Mouse (Mus musculus) intestine, embryonic 14.5 days (tissue): ENCODE measurements around the gene Atg10. TPM values are rescaled to one million over a fixed set of nuclear protein-coding genes. Genes with fewer than 3 reads are reported as not detected.
"Not testable (repeated sequence)": the region's sequence is repeated elsewhere in the genome, so short reads cannot be mapped to it uniquely, and the experiment has no call there.

Source experiments
- ATAC-seq: fragments of 200-750 bp; cut with Nextera tagmentation; replicated peaks from 2 replicates; pipeline ENCODE4 v1.8.0; 2017; ENCODE audit warnings: low read depth, moderate number of reproducible peaks, moderate TSS enrichment, moderate library complexity; ENCODE audit not compliant: low FRiP score, low TSS enrichment
- DNase-seq: peaks from one replicate; pipeline ENCODE4 v3.0.0-alpha.2; 2018; ENCODE audit warnings: low spot score
- H3K27ac ChIP-seq: fragments of 300-500 bp; sonication (generic); 2 replicates; pipeline ENCODE4 v1.5.1; 2014; ENCODE audit warnings: low read depth, mild to moderate bottlenecking, control low read depth
- H3K27me3 ChIP-seq: fragments of 300-500 bp; sonication (generic); replicated peaks from 2 replicates; pipeline ENCODE4 v1.6.1; 2014; ENCODE audit warnings: low read length, control low read depth; ENCODE audit not compliant: control insufficient read depth, insufficient read depth
- H3K36me3 ChIP-seq: fragments of 300-500 bp; sonication (generic); 2 replicates; pipeline ENCODE4 v1.6.1; 2014; ENCODE audit warnings: low read length, control low read depth; ENCODE audit not compliant: control insufficient read depth, insufficient read depth
- H3K4me1 ChIP-seq: fragments of 300-500 bp; sonication (generic); replicated peaks from 2 replicates; pipeline ENCODE4 v1.6.1; 2014; ENCODE audit warnings: low read length, control low read depth, mixed read lengths; ENCODE audit not compliant: control insufficient read depth, insufficient read depth
- H3K4me2 ChIP-seq: fragments of 300-500 bp; sonication (generic); 2 replicates; pipeline ENCODE4 v1.6.1; 2014; ENCODE audit warnings: low read length
- H3K4me3 ChIP-seq: fragments of 300-500 bp; sonication (generic); 2 replicates; pipeline ENCODE4 v1.5.1; 2014; ENCODE audit warnings: low read depth, low read length, control low read depth, mixed read lengths
- H3K9ac ChIP-seq: fragments of 300-500 bp; sonication (generic); 2 replicates; pipeline ENCODE4 v1.6.1; 2014; ENCODE audit warnings: mild to moderate bottlenecking, low read length
- H3K9me3 ChIP-seq: fragments of 300-500 bp; sonication (generic); 2 replicates; pipeline ENCODE4 v1.6.1; 2016; ENCODE audit warnings: low read length, control low read depth; ENCODE audit not compliant: control insufficient read depth
- WGBS: fragments of 180-500 bp; shearing (Covaris S2); extraction: QIAGEN DNeasy Blood & Tissue Kit; methylation state at CpG from one replicate; pipeline ENCODE4 v1.1.7; 2014; 5-methylcytosine and 5-hydroxymethylcytosine counted together
- polyA plus RNA-seq: library from polyadenylated mRNA; unstranded; fragments of >200 nt; fragmentation: Nextera tagmentation; extraction: Ambion mirVana; gene quantifications from 2 replicates; pipeline ENCODE4 v1.2.1, GENCODE M21; 2014

Gene Atg10
- polyA plus RNA-seq, 1 experiment from 2014 or later: 14.5 TPM

- Histone ChIP-seq H3K4me2 (no peak overlapping the region), H3K27me3 (no peaks in the 10 kb centered on the region), H3K27ac (no peak overlapping the region), H3K9ac (no peak overlapping the region), H3K4me1 (no peaks in the 10 kb centered on the region), H3K9me3 (no peaks in the 10 kb centered on the region), H3K36me3 (no peaks in the 10 kb centered on the region), H3K4me3 (no peak overlapping the region)
- 83% methylated on average over 5 of the region's 5 CpGs for WGBS
- no peak for ATAC-seq
- no peak for DNase-seq
These were observed 284.2 kb downstream of the Atg10 start for GRCm38 (mm10) chr13:90939600-90939999.

GRCm38 (mm10) chr13:90939192-90939591 lies 284.6 kb downstream of the Atg10 start:
- H3K27me3 ChIP-seq: no peaks in the 10 kb centered on the region
- no peaks in the 10 kb centered on the region for H3K4me1 ChIP-seq
- no peaks in the 10 kb centered on the region for H3K36me3 ChIP-seq
- no peaks in the 10 kb centered on the region for H3K9me3 ChIP-seq
- H3K27ac ChIP-seq: no peak overlapping the region
- ATAC-seq (no peak), DNase-seq (no peak)
- no peak overlapping the region for H3K4me2 ChIP-seq
- H3K9ac ChIP-seq: no peak overlapping the region
- 52% methylated on average over 6 of the region's 6 CpGs for WGBS
- no peak overlapping the region for H3K4me3 ChIP-seq

GRCm38 (mm10) chr13:90935852-90936251 lies 287.9 kb downstream of the Atg10 start:
- no peaks in the 10 kb centered on the region for H3K27me3 ChIP-seq
- no peaks in the 10 kb centered on the region for H3K36me3 ChIP-seq
- no peak overlapping the region for H3K9ac ChIP-seq
- ATAC-seq (no peak), DNase-seq (no peak)
- no peaks in the 10 kb centered on the region for H3K4me1 ChIP-seq
- no peak overlapping the region for H3K4me3 ChIP-seq
- no peak overlapping the region for H3K4me2 ChIP-seq
- 82% methylated on average over 7 of the region's 7 CpGs for WGBS
- H3K27ac ChIP-seq: no peak overlapping the region
- no peaks in the 10 kb centered on the region for H3K9me3 ChIP-seq

DNA sequence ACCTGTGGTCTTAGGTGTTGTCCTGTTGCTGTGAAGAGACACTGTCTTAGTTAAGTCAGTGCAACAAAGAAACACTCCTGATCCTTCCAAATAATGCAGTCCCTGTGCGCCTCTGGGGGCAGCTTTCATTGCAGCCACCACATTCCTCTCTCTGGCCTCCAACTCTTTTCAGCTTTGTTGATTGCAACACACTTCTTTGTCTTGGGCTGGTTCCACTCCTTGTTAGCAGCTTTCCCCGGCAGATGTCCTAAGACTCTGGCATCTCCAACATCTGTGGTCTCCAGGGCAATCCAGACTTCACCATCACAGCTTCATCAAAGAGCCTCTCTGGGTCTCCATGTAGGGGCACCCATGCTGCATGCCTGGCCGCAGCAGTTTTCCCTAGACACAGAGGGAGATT lies 290.5 kb downstream of the Atg10 start:
- no peaks in the 10 kb centered on the region for H3K27me3 ChIP-seq
- 0 out of 2 replicates have a peak, but pooled peaks cover 4% of the 10 kb centered on the region for H3K36me3 ChIP-seq
- no peak for ATAC-seq
- H3K9ac ChIP-seq: no peak overlapping the region
- no peak overlapping the region for H3K4me3 ChIP-seq
- no peaks in the 10 kb centered on the region for H3K4me1 ChIP-seq
- H3K4me2 ChIP-seq: no peak overlapping the region
- WGBS: 84% methylated on average over 3 of the region's 3 CpGs
- H3K27ac ChIP-seq: no peak overlapping the region
- H3K9me3 ChIP-seq: no peaks in the 10 kb centered on the region
- DNase-seq: no peak

- Histone ChIP-seq H3K36me3 (peaks cover 35% of the 10 kb centered on the region), H3K4me1 (no peaks in the 10 kb centered on the region), H3K9ac (no peak overlapping the region), H3K4me2 (no peak overlapping the region), H3K4me3 (no peak overlapping the region), H3K9me3 (no peaks in the 10 kb centered on the region), H3K27me3 (no peaks in the 10 kb centered on the region), H3K27ac (no peak overlapping the region)
- WGBS: 22% methylated on average over 5 of the region's 5 CpGs
- ATAC-seq (peak; percentile 10; the same call in 1 of the 2 replicates), DNase-seq (peak; percentile 77)
These were observed 293.9 kb downstream of the Atg10 start for GRCm38 (mm10) chr13:90929847-90930246.

- H3K27ac ChIP-seq, H3K27me3 ChIP-seq, H3K4me3 ChIP-seq, ATAC-seq, H3K9ac ChIP-seq, H3K9me3 ChIP-seq, DNase-seq, H3K4me1 ChIP-seq, H3K4me2 ChIP-seq: not testable (repeated sequence)
- 87% methylated on average over 9 of the region's 10 CpGs for WGBS
- peaks cover 43% of the 10 kb centered on the region for H3K36me3 ChIP-seq
These were observed 295.5 kb downstream of the Atg10 start for GRCm38 (mm10) chr13:90928266-90928665.

- DNase-seq (no peak), ATAC-seq (no peak)
- Histone ChIP-seq H3K27ac (no peak overlapping the region), H3K36me3 (peaks cover 43% of the 10 kb centered on the region), H3K9me3 (no peaks in the 10 kb centered on the region), H3K4me3 (no peak overlapping the region), H3K9ac (no peak overlapping the region), H3K4me2 (no peak overlapping the region), H3K27me3 (no peaks in the 10 kb centered on the region), H3K4me1 (no peaks in the 10 kb centered on the region; the same call in 1 of the 2 replicates)
- 77% methylated on average over 5 of the region's 5 CpGs for WGBS
These were observed 296.7 kb downstream of the Atg10 start for GRCm38 (mm10) chr13:90926938-90927633.

DNA sequence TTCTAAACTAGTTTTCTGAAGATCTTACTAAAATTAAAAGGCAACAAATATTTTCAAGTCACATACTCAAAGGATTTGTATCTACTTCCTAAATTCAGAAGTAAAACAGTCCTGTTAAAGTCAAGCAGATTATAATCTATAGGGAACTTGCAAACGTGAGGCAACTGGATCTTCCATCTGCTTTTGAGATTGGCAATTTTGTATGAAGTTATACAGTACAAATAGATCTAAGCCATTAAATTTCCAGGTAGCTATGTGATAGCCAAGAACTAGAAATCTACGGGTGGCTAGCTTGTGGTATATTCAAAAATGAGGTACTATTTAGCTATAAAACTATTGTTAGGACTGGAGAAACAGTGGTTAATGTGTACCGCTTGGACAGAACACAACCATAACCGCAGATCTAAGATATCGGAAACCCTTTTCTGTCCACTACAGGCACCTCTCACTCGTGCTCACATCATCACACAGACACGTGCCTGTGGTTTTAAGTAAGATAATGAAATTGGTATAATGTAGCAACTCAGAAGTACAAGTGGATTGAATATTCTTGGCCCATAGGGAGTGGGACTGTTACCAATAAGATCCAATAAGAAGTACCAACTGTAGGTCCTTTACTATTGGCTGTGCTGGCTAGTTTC lies 297.5 kb downstream of the Atg10 start:
- Histone ChIP-seq H3K9ac (no peak overlapping the region), H3K36me3 (peaks cover 43% of the 10 kb centered on the region), H3K4me3 (no peak overlapping the region), H3K27me3 (no peaks in the 10 kb centered on the region), H3K27ac (no peak overlapping the region), H3K4me1 (no peaks in the 10 kb centered on the region; the same call in 1 of the 2 replicates), H3K4me2 (no peak overlapping the region), H3K9me3 (no peaks in the 10 kb centered on the region)
- WGBS: 78% methylated on average over 7 of the region's 7 CpGs
- no peak for DNase-seq
- no peak for ATAC-seq

- no peaks in the 10 kb centered on the region; the same call in 1 of the 2 replicates for H3K4me1 ChIP-seq
- H3K27me3 ChIP-seq: no peaks in the 10 kb centered on the region
- WGBS: 93% methylated on average over 5 of the region's 5 CpGs
- no peaks in the 10 kb centered on the region for H3K9me3 ChIP-seq
- no peak overlapping the region for H3K4me2 ChIP-seq
- H3K27ac ChIP-seq: no peak overlapping the region
- no peak overlapping the region for H3K9ac ChIP-seq
- H3K36me3 ChIP-seq: peaks cover 43% of the 10 kb centered on the region
- DNase-seq: peak; percentile 51
- ATAC-seq: no peak
- H3K4me3 ChIP-seq: no peak overlapping the region
These were observed 298.6 kb downstream of the Atg10 start for GRCm38 (mm10) chr13:90925191-90925590.
